Mouse (Mus musculus) stomach, embryonic 16.5 days (tissue): ENCODE results near the gene Rasgrp1. TPM values are rescaled to one million over a fixed set of nuclear protein-coding genes. Genes with fewer than 3 reads are reported as not detected.

Source experiments
- ATAC-seq: fragments of 200-750 bp; cut with Nextera tagmentation; 2 replicates; pipeline ENCODE4 v1.8.0; 2017; ENCODE audit warnings: moderate number of reproducible peaks, moderate TSS enrichment; ENCODE audit not compliant: insufficient read depth, low FRiP score
- H3K27ac ChIP-seq: fragments of 300-500 bp; sonication (generic); 2 replicates; pipeline ENCODE4 v1.5.1; 2014; ENCODE audit warnings: low read length
- H3K27me3 ChIP-seq: fragments of 300-500 bp; sonication (generic); 2 replicates; pipeline ENCODE4 v1.6.1; 2014; ENCODE audit warnings: low read length, control low read depth, mixed read lengths; ENCODE audit not compliant: control insufficient read depth, insufficient read depth
- H3K36me3 ChIP-seq: fragments of 300-500 bp; sonication (generic); 2 replicates; pipeline ENCODE4 v1.6.1; 2014; ENCODE audit warnings: low read length; ENCODE audit not compliant: control insufficient read depth, insufficient read depth
- H3K4me1 ChIP-seq: fragments of 300-500 bp; sonication (generic); 2 replicates; pipeline ENCODE4 v1.6.1; 2014; ENCODE audit warnings: low read length, control low read depth, mixed read lengths; ENCODE audit not compliant: control insufficient read depth, insufficient read depth
- H3K4me2 ChIP-seq: fragments of 300-500 bp; sonication (generic); 2 replicates; pipeline ENCODE4 v1.6.1; 2014; ENCODE audit warnings: low read depth, low read length, mixed read lengths
- H3K4me3 ChIP-seq: fragments of 300-500 bp; sonication (generic); replicated peaks from 2 replicates; pipeline ENCODE4 v1.5.1; 2014; ENCODE audit warnings: mild to moderate bottlenecking, low read length
- H3K9ac ChIP-seq: fragments of 300-500 bp; sonication (generic); 2 replicates; pipeline ENCODE4 v1.6.1; 2014; ENCODE audit warnings: low read length
- H3K9me3 ChIP-seq: fragments of 300-500 bp; sonication (generic); replicated peaks from 2 replicates; pipeline ENCODE4 v1.6.1; 2016; ENCODE audit warnings: low read length, control low read depth; ENCODE audit not compliant: control insufficient read depth
- whole genome bisulfite sequencing: fragments of 180-500 bp; shearing (Covaris S2); extraction: QIAGEN DNeasy Blood & Tissue Kit; methylation state at CpG from one replicate; pipeline ENCODE4 v1.1.7; 2014; 5-methylcytosine and 5-hydroxymethylcytosine counted together
- polyA plus RNA-seq: library from polyadenylated mRNA; unstranded; fragments of >200 nt; fragmentation: Nextera tagmentation; extraction: Ambion mirVana; gene quantifications from 2 replicates; pipeline ENCODE4 v1.2.1, GENCODE M21; 2015

The Rasgrp1 gene
- polyA plus RNA-seq, 1 experiment from 2014 or later = 2.9 TPM

DNA sequence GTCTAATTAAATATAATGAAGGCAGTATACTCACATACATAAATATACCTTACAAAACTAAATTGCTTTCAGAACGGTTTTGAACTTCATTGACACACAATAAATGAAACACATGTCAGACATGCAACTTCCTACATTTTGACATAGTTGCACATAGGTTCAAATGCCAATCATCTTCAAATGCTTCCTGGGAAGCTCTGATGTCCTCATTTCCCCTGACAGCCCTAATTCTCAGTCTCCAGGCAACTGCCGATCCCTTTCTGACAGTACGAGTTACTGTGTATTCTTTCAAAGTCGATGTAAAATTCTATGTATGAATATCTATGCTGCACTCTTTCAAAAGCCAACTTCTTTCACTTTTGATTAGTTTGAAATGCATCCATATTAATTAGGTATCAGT lies 100.8 kb downstream of the Rasgrp1 start:
- Histone ChIP-seq H3K36me3 (no peaks in the 10 kb centered on the region), H3K9me3 (no peaks in the 10 kb centered on the region), H3K4me1 (no peaks in the 10 kb centered on the region), H3K9ac (no peak overlapping the region), H3K4me2 (no peak overlapping the region), H3K4me3 (no peak overlapping the region), H3K27ac (no peak overlapping the region), H3K27me3 (no peaks in the 10 kb centered on the region)
- WGBS = 76% methylated on average over 4 of the region's 4 CpGs
- no peak for ATAC-seq

DNA sequence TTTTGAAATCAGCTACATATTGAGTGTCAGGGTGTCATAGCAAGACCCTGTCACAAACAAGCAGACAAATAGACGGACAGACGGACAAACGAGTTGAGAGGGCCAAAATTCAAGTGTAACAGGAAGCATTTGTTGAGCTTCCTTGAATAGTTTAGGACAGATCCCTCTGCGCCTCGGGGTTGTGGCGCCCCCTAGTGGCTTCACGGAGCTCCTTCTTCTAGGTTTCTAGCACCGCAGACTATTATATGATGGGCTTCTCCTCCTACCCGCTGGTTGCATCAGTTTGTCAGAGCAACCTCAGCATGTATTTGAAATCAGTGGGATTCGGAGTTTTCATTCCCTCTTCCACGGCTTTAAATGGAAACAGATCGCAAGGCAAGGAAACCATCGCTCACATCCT lies 111.5 kb downstream of the Rasgrp1 start:
- Histone ChIP-seq H3K4me2 (no peak overlapping the region), H3K4me3 (no peak overlapping the region), H3K27me3 (0 out of 2 replicates have a peak, but pooled peaks cover 8% of the 10 kb centered on the region), H3K27ac (no peak overlapping the region), H3K36me3 (no peaks in the 10 kb centered on the region), H3K4me1 (peaks cover 4% of the 10 kb centered on the region; the same call in 1 of the 2 replicates), H3K9me3 (no peaks in the 10 kb centered on the region), H3K9ac (peak overlapping the region; percentile 6; the same call in 1 of the 2 replicates)
- 6% methylated on average over 13 of the region's 13 CpGs for WGBS
- ATAC-seq = peak; percentile 53; the same call in 1 of the 2 replicates

DNA sequence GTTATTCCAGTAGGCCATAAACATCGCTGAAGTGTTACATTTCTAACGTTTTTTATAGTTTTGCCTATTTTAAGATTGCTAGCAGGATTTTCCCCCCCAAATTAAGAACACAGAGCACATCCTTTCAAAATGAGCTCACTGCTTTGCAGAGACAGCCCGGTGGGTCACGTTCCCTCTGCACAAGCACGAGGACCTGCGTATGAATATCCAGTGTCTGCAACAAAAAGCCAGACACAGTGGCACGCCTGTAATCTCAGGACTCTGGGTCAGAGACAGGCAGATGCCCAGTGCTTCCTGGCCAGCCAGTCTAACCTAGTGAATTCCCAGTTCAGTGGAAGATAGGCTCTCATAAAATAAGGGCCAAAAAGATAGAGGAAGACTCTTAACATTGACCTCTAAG lies 112.5 kb downstream of the Rasgrp1 start:
- peaks cover 4% of the 10 kb centered on the region; the same call in 1 of the 2 replicates for H3K4me1 ChIP-seq
- H3K36me3 ChIP-seq = no peaks in the 10 kb centered on the region
- no peak overlapping the region for H3K4me3 ChIP-seq
- H3K27me3 ChIP-seq = 0 out of 2 replicates have a peak, but pooled peaks cover 7% of the 10 kb centered on the region
- H3K9me3 ChIP-seq = no peaks in the 10 kb centered on the region
- H3K9ac ChIP-seq = no peak overlapping the region
- no peak overlapping the region for H3K27ac ChIP-seq
- 86% methylated on average over 7 of the region's 7 CpGs for WGBS
- ATAC-seq = no peak
- no peak overlapping the region for H3K4me2 ChIP-seq

Other genes with a start within 250 kb of the Rasgrp1 start
- 6.4 and 6.5 TPM in 2 replicates for gene Spred1, start 221.6 kb downstream of the Rasgrp1 start, polyA plus RNA-seq
- 5.3 and 7.4 TPM in 2 replicates for gene Fam98b, start 93.3 kb downstream of the Rasgrp1 start, polyA plus RNA-seq